Mouse (Mus musculus): ENCODE measurements around the gene Dab1. TPM values are rescaled to one million over a fixed set of nuclear protein-coding genes. Genes with fewer than 3 reads are reported as not detected.

Dab1 gene
- polyA plus RNA-seq, 1 experiment = not detected

DNA sequence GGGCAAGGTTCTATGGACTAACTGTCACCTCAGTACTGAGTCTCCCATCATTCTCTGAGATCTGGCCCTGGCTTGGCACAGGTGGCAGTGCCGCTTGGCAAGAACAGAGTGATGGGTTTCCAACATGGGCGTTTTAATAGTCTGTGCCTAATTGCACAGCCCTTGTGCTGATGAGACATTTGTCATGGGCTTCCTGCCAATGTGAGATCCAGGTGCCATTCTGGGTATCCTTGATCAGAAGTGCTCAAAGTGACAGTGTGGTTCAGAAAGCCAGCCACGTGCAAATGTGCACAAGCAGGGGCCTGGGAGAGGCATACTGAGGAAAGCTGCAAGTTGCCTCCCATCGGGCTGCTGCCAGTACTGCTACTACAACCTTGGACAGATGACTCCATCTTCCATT lies 203.5 kb downstream of the Dab1 start:
- Histone ChIP-seq H3K79me2 (ENCODE audit: control insufficient read depth, insufficient read depth) (no peaks in the 10 kb centered on the region), H3K4me3 (ENCODE audit: insufficient read depth, poor library complexity, severe bottlenecking) (no peak overlapping the region), H3ac (ENCODE audit: control insufficient read depth, insufficient read length, low read depth) (no peak overlapping the region), H3K27me3 (ENCODE audit: control insufficient read depth, insufficient read depth, insufficient read length) (no peaks in the 10 kb centered on the region), H3K79me3 (ENCODE audit: low read depth) (no peaks in the 10 kb centered on the region), H3K36me3 (ENCODE audit: control insufficient read depth, insufficient read depth) (no peaks in the 10 kb centered on the region)
- TF ChIP-seq CEBPB (IDR thresholded peaks at IDR 0.05; ENCODE audit: low read depth) = no peak
- TF ChIP-seq MAX (IDR thresholded peaks at IDR 0.05) = no peak
- TF ChIP-seq CTCF (IDR thresholded peaks at IDR 0.05; ENCODE audit: control insufficient read depth, insufficient read depth, insufficient read length) = no peak
- TF ChIP-seq USF1 (IDR thresholded peaks at IDR 0.05; ENCODE audit: low read depth) = no peak
- TF ChIP-seq MYOD1 (IDR thresholded peaks at IDR 0.05; ENCODE audit: control insufficient read depth, insufficient read length, low read depth) = no peak
- TF ChIP-seq MYOG (IDR thresholded peaks at IDR 0.05; ENCODE audit: control insufficient read depth, extremely low read depth, insufficient read length) = no peak
- TF ChIP-seq FOSL1 (IDR thresholded peaks at IDR 0.05; ENCODE audit: insufficient read depth, low read length, poor library complexity, severe bottlenecking) = no peak

DNA sequence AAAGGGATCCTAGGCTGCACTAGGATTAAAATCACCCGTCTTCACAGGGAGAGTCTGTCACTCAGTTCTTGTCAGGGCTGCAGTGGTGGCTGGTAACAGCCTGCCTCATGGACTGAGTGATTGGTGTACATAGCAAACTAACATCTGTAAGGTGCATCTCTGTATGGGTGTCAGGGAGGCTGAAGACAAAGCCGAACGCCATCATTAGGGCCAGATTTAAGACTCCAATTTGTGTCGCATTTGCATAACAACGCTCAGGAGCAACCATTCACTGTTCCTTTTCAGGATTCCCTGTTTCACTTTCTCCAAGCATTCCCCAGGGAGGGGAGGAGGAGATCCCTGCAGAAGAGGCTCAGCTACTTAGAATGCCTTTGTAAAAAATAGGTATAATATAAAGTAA lies 219.2 kb downstream of the Dab1 start:
- TF ChIP-seq USF1 (IDR thresholded peaks at IDR 0.05; ENCODE audit: low read depth) (no peak), MAX (IDR thresholded peaks at IDR 0.05) (no peak), MYOD1 (IDR thresholded peaks at IDR 0.05; ENCODE audit: control insufficient read depth, insufficient read length, low read depth) (no peak), MYOG (IDR thresholded peaks at IDR 0.05; ENCODE audit: control insufficient read depth, extremely low read depth, insufficient read length) (no peak), FOSL1 (IDR thresholded peaks at IDR 0.05; ENCODE audit: insufficient read depth, low read length, poor library complexity, severe bottlenecking) (no peak), CTCF (IDR thresholded peaks at IDR 0.05; ENCODE audit: control insufficient read depth, insufficient read depth, insufficient read length) (no peak), CEBPB (IDR thresholded peaks at IDR 0.05; ENCODE audit: low read depth) (no peak)

DNA sequence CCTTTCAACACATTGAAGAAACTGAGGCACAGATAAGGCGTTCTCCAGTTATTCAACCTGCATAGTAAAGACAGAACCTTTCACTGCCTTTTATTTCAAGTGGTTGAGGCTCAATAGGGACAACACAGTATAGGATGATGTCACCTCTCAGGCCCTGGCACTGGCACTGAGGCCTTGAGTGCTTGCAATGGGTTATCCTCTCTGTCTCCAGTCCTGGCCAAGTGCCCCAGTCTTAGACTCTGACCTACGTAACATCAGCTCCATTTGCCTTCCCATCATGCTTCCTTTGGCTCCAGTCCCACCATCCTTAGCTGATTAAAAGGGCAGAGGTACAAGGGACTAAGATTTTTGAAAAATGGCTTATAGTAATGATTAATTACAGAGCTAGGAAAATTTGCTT lies 220.4 kb downstream of the Dab1 start:
- Histone ChIP-seq H3K27me3 (ENCODE audit: control insufficient read depth, insufficient read depth, insufficient read length) (no peaks in the 10 kb centered on the region), H3ac (ENCODE audit: control insufficient read depth, insufficient read length, low read depth) (no peak overlapping the region), H3K36me3 (ENCODE audit: control insufficient read depth, insufficient read depth) (no peaks in the 10 kb centered on the region), H3K4me3 (ENCODE audit: insufficient read depth, poor library complexity, severe bottlenecking) (no peak overlapping the region), H3K79me3 (ENCODE audit: low read depth) (no peaks in the 10 kb centered on the region), H3K79me2 (ENCODE audit: control insufficient read depth, insufficient read depth) (no peaks in the 10 kb centered on the region)
- no peak for TF ChIP-seq MYOG (IDR thresholded peaks at IDR 0.05; ENCODE audit: control insufficient read depth, extremely low read depth, insufficient read length)
- no peak for TF ChIP-seq FOSL1 (IDR thresholded peaks at IDR 0.05; ENCODE audit: insufficient read depth, low read length, poor library complexity, severe bottlenecking)
- no peak for TF ChIP-seq CEBPB (IDR thresholded peaks at IDR 0.05; ENCODE audit: low read depth)
- TF ChIP-seq CTCF (IDR thresholded peaks at IDR 0.05; ENCODE audit: control insufficient read depth, insufficient read depth, insufficient read length) = no peak
- no peak for TF ChIP-seq MYOD1 (IDR thresholded peaks at IDR 0.05; ENCODE audit: control insufficient read depth, insufficient read length, low read depth)
- TF ChIP-seq MAX (IDR thresholded peaks at IDR 0.05) = no peak
- no peak for TF ChIP-seq USF1 (IDR thresholded peaks at IDR 0.05; ENCODE audit: low read depth)

More for the DNA sequence above, 219.2 kb downstream of the Dab1 start:
- H3K79me3 ChIP-seq (ENCODE audit: low read depth) = no peaks in the 10 kb centered on the region
- no peaks in the 10 kb centered on the region for H3K36me3 ChIP-seq (ENCODE audit: control insufficient read depth, insufficient read depth)
- no peaks in the 10 kb centered on the region for H3K27me3 ChIP-seq (ENCODE audit: control insufficient read depth, insufficient read depth, insufficient read length)
- no peaks in the 10 kb centered on the region for H3K79me2 ChIP-seq (ENCODE audit: control insufficient read depth, insufficient read depth)
- H3K4me3 ChIP-seq (ENCODE audit: insufficient read depth, poor library complexity, severe bottlenecking) = no peak overlapping the region
- H3ac ChIP-seq (ENCODE audit: control insufficient read depth, insufficient read length, low read depth) = no peak overlapping the region

DNA sequence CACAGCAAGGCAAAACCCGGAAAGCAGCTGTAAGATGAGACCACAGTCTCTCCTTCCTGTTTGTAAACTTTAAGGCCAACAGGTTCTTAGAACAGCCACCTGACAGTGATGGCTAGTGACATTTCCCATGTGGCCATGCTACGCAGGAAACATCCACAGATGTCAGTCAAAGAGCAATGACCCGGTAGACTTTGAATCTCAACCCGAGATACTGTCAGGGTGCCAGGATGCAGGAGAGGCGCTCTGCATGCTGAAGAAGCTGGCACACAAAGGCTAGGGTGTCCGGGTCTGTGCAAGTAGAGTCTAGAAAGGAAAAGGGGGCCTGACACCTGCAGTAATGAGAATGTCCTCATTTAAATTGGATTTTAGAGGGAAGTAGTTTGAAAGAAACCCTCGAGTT lies 222.0 kb downstream of the Dab1 start:
- Histone ChIP-seq H3K79me2 (ENCODE audit: control insufficient read depth, insufficient read depth) (no peaks in the 10 kb centered on the region), H3ac (ENCODE audit: control insufficient read depth, insufficient read length, low read depth) (no peak overlapping the region), H3K36me3 (ENCODE audit: control insufficient read depth, insufficient read depth) (no peaks in the 10 kb centered on the region), H3K27me3 (ENCODE audit: control insufficient read depth, insufficient read depth, insufficient read length) (no peaks in the 10 kb centered on the region), H3K79me3 (ENCODE audit: low read depth) (no peaks in the 10 kb centered on the region), H3K4me3 (ENCODE audit: insufficient read depth, poor library complexity, severe bottlenecking) (no peak overlapping the region)
- no peak for TF ChIP-seq MYOD1 (IDR thresholded peaks at IDR 0.05; ENCODE audit: control insufficient read depth, insufficient read length, low read depth)
- TF ChIP-seq MAX (IDR thresholded peaks at IDR 0.05) = no peak
- TF ChIP-seq FOSL1 (IDR thresholded peaks at IDR 0.05; ENCODE audit: insufficient read depth, low read length, poor library complexity, severe bottlenecking) = no peak
- TF ChIP-seq CEBPB (IDR thresholded peaks at IDR 0.05; ENCODE audit: low read depth) = no peak
- no peak for TF ChIP-seq MYOG (IDR thresholded peaks at IDR 0.05; ENCODE audit: control insufficient read depth, extremely low read depth, insufficient read length)
- no peak for TF ChIP-seq CTCF (IDR thresholded peaks at IDR 0.05; ENCODE audit: control insufficient read depth, insufficient read depth, insufficient read length)

DNA sequence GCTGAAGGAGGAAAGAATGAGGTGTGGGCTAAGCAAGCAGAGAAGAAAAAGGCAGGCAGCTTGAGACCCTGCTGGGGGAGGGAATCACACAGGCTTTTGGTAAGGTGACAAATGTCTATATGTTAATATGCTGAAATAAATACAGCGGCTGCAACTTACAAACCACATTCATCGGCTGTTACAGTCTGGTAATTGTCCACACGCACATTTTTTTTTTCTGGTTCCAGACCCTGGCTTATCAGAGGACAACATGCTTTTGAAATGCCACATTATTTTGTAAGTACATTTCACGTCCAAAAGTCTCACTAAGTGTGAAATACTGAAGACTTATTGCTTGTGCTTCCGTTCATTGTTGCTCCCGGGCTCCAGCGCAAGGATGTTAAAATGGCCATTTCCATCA lies 225.5 kb downstream of the Dab1 start:
- Histone ChIP-seq H3K79me2 (ENCODE audit: control insufficient read depth, insufficient read depth) (no peaks in the 10 kb centered on the region), H3K36me3 (ENCODE audit: control insufficient read depth, insufficient read depth) (no peaks in the 10 kb centered on the region), H3K79me3 (ENCODE audit: low read depth) (no peaks in the 10 kb centered on the region), H3K4me3 (ENCODE audit: insufficient read depth, poor library complexity, severe bottlenecking) (no peak overlapping the region), H3K27me3 (ENCODE audit: control insufficient read depth, insufficient read depth, insufficient read length) (no peaks in the 10 kb centered on the region), H3ac (ENCODE audit: control insufficient read depth, insufficient read length, low read depth) (no peak overlapping the region)
- TF ChIP-seq CEBPB (IDR thresholded peaks at IDR 0.05; ENCODE audit: low read depth) = no peak
- TF ChIP-seq CTCF (IDR thresholded peaks at IDR 0.05; ENCODE audit: control insufficient read depth, insufficient read depth, insufficient read length) = no peak
- no peak for TF ChIP-seq USF1 (IDR thresholded peaks at IDR 0.05; ENCODE audit: low read depth)

DNA sequence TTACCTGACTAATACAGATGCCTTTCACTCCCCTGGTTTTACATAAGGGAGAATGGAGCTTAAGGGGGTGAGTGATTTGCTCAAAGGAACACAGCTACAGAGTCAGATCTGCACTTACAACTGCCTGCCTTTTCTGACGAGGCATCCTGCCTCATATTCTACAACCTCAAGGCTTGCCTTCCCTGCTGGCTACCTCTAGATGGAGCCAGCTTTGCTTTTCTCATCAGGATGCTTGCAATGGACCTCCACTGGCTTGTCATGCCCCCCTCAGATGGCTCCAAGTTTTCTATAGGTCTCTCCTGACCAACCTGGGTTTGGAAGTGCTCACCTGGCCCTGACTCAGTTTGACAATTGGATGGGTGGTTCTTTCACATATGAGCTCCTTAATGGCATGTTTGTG lies 238.0 kb downstream of the Dab1 start:
- Histone ChIP-seq H3K79me2 (ENCODE audit: control insufficient read depth, insufficient read depth) (no peaks in the 10 kb centered on the region), H3K4me3 (ENCODE audit: insufficient read depth, poor library complexity, severe bottlenecking) (no peak overlapping the region), H3K27me3 (ENCODE audit: control insufficient read depth, insufficient read depth, insufficient read length) (no peaks in the 10 kb centered on the region), H3K79me3 (ENCODE audit: low read depth) (no peaks in the 10 kb centered on the region), H3ac (ENCODE audit: control insufficient read depth, insufficient read length, low read depth) (no peak overlapping the region), H3K36me3 (ENCODE audit: control insufficient read depth, insufficient read depth) (no peaks in the 10 kb centered on the region)
- no peak for TF ChIP-seq CEBPB (IDR thresholded peaks at IDR 0.05; ENCODE audit: low read depth)
- no peak for TF ChIP-seq FOSL1 (IDR thresholded peaks at IDR 0.05; ENCODE audit: insufficient read depth, low read length, poor library complexity, severe bottlenecking)
- TF ChIP-seq USF1 (IDR thresholded peaks at IDR 0.05; ENCODE audit: low read depth) = no peak
- TF ChIP-seq CTCF (IDR thresholded peaks at IDR 0.05; ENCODE audit: control insufficient read depth, insufficient read depth, insufficient read length) = no peak
- TF ChIP-seq MYOG (IDR thresholded peaks at IDR 0.05; ENCODE audit: control insufficient read depth, extremely low read depth, insufficient read length) = no peak
- TF ChIP-seq MAX (IDR thresholded peaks at IDR 0.05) = no peak
- no peak for TF ChIP-seq MYOD1 (IDR thresholded peaks at IDR 0.05; ENCODE audit: control insufficient read depth, insufficient read length, low read depth)
